Mouse (Mus musculus) thymus, adult 2 months (tissue): ENCODE results near the gene Prkca. TPM values are rescaled to one million over a fixed set of nuclear protein-coding genes. Genes with fewer than 3 reads are reported as not detected.
A peak's percentile ranks its signal among the peaks of the same experiment; 100 is the strongest.

Experiments
- DNase-seq: peaks from one replicate; pipeline ENCODE4 v3.0.0; 2021
- H3K27ac ChIP-seq: fragments of 200-500 bp; 2 replicates; pipeline ENCODE4 v1.5.1; 2012; ENCODE audit warnings: low read length, control low read depth; ENCODE audit not compliant: control insufficient read depth, insufficient read depth
- H3K27me3 ChIP-seq: fragments of 200-500 bp; 2 replicates; pipeline ENCODE4 v1.6.1; 2012; ENCODE audit warnings: mild to moderate bottlenecking, low read length, moderate library complexity, mixed read lengths; ENCODE audit not compliant: control insufficient read depth, insufficient read depth
- H3K36me3 ChIP-seq: fragments of 200-500 bp; 2 replicates; pipeline ENCODE4 v1.6.1; 2012; ENCODE audit warnings: mild to moderate bottlenecking, low read length, moderate library complexity; ENCODE audit not compliant: control insufficient read depth, insufficient read depth
- H3K4me1 ChIP-seq: fragments of 200-500 bp; replicated peaks from 2 replicates; pipeline ENCODE4 v1.6.1; 2012; ENCODE audit warnings: low read length; ENCODE audit not compliant: control insufficient read depth, insufficient read depth
- H3K4me3 ChIP-seq: fragments of 200-500 bp; 2 replicates; pipeline ENCODE4 v1.5.1; 2012; ENCODE audit warnings: mild to moderate bottlenecking, low read length, control low read depth, moderate library complexity; ENCODE audit not compliant: control insufficient read depth, insufficient read depth
- CTCF ChIP-seq: fragments of 200-500 bp; IDR thresholded peaks from 2 replicates; pipeline ENCODE4 v1.5.1; 2012; ENCODE audit warnings: mild to moderate bottlenecking, control low read depth, low read length, moderate library complexity, borderline replicate concordance; ENCODE audit not compliant: control insufficient read depth, poor library complexity, insufficient read depth; ENCODE audit errors: extremely low read depth
- POLR2A ChIP-seq: fragments of 200-500 bp; IDR thresholded peaks from 2 replicates; pipeline ENCODE4 v1.6.1; 2012; ENCODE audit warnings: mild to moderate bottlenecking, low read length, control low read depth, moderate library complexity; ENCODE audit not compliant: control insufficient read depth, poor library complexity, insufficient read depth; ENCODE audit errors: extremely low read depth
- WGBS: fragments of 180-500 bp; shearing (Covaris S2); methylation state at CpG from one replicate; pipeline ENCODE4 v1.1.7; 2018; 5-methylcytosine and 5-hydroxymethylcytosine counted together
- polyA plus RNA-seq: library from polyadenylated mRNA; depleted of rRNA; stranded (reverse); fragments of >200 nt; gene quantifications from 2 replicates; pipeline ENCODE4 v1.2.3, GENCODE M21; 2012

The Prkca gene
- polyA plus RNA-seq, 1 experiment, result 11.0 TPM

- H3K27me3 ChIP-seq, result no peaks in the 10 kb centered on the region; the same call in 1 of the 2 replicates
- H3K36me3 ChIP-seq, result no peaks in the 10 kb centered on the region
- WGBS, result 94% methylated on average over 3 of the region's 3 CpGs
- TF ChIP-seq POLR2A (no peak), CTCF (no peak)
- no peak overlapping the region for H3K4me3 ChIP-seq
- H3K27ac ChIP-seq, result no peak overlapping the region
- no peak for DNase-seq
- H3K4me1 ChIP-seq, result no peaks in the 10 kb centered on the region
Observed at GRCm38 (mm10) chr11:108189362-108189761, 154.4 kb downstream of the Prkca start.

GRCm38 (mm10) chr11:108182421-108182820 is 161.3 kb downstream of the Prkca start:
- no peak for DNase-seq
- Histone ChIP-seq H3K27ac (no peak overlapping the region), H3K27me3 (no peaks in the 10 kb centered on the region), H3K36me3 (no peaks in the 10 kb centered on the region), H3K4me3 (no peak overlapping the region), H3K4me1 (peaks cover 10% of the 10 kb centered on the region)
- 95% methylated on average over 5 of the region's 5 CpGs for WGBS
- TF ChIP-seq POLR2A (no peak), CTCF (no peak)

DNA sequence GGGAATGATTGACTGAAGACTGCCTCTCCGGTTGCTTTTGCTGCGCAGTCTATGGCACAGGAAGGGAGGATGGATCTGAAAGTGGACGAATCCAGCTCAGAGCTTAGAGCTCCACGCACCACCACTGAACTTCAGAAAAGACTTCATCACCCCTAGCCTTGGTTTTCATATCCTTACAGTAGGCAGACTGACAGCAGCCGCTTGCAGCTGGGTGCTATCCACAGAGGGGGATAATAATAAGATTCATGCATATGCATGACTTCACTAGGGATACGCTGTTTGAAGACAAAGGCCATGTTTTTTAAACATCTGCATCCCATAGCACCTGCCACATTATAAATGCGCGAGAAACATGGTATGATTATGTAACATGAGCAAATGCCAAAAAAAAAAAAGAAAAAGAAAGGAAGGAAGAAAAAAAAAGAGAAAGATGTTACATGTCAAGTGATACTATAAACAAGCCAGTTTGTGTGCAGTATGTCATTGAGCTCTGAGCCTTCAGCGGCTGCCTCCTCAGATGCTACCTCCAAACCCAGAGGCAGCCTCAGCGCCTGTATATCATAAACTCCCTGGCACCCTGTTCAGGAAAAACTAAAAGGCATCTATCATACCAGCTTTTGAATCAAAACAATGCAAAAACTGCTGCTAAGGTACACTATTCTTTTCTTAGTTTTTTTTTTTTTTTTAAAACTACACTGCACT is 162.6 kb downstream of the Prkca start:
- 98% methylated on average over 10 of the region's 10 CpGs for WGBS
- Histone ChIP-seq H3K27me3 (no peaks in the 10 kb centered on the region), H3K4me1 (peaks cover 10% of the 10 kb centered on the region), H3K27ac (no peak overlapping the region), H3K36me3 (no peaks in the 10 kb centered on the region), H3K4me3 (no peak overlapping the region)
- no peak for TF ChIP-seq POLR2A
- no peak for TF ChIP-seq CTCF
- DNase-seq, result no peak

- Histone ChIP-seq H3K4me3 (peak overlapping the region; percentile 20; the same call in 1 of the 2 replicates), H3K27ac (no peak overlapping the region), H3K36me3 (no peaks in the 10 kb centered on the region), H3K4me1 (peaks cover 10% of the 10 kb centered on the region), H3K27me3 (no peaks in the 10 kb centered on the region)
- TF ChIP-seq CTCF (no peak), POLR2A (no peak)
- DNase-seq, result no peak
- WGBS, result 35% methylated on average over 5 of the region's 5 CpGs
Observed at GRCm38 (mm10) chr11:108178802-108179201, 164.9 kb downstream of the Prkca start.

GRCm38 (mm10) chr11:108178258-108178657 is 165.5 kb downstream of the Prkca start:
- H3K27me3 ChIP-seq, result no peaks in the 10 kb centered on the region
- no peak overlapping the region for H3K4me3 ChIP-seq
- no peak overlapping the region for H3K27ac ChIP-seq
- no peaks in the 10 kb centered on the region for H3K36me3 ChIP-seq
- H3K4me1 ChIP-seq, result peaks cover 10% of the 10 kb centered on the region
- TF ChIP-seq POLR2A, result no peak
- TF ChIP-seq CTCF, result no peak
- DNase-seq, result no peak
- 95% methylated on average over 3 of the region's 3 CpGs for WGBS

DNA sequence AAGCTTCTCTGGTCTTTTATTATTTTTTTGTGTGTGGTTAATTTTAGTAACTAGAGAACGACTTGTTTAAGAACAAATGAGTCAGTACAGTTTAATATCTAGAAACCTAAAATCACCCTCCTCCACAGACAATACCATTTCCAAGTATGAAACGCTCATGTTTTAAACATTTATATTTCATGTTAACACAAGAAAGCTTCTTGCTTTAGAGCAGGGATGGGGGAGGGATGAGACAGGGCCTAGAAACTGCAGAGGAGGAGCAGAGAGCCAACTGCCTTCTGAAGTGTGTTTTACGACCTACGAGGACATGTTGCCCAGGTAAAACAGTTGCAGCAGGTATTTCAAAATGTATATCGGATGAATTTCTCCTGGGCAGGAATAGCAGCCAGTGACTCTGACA is 167.0 kb downstream of the Prkca start:
- no peak for TF ChIP-seq CTCF
- no peaks in the 10 kb centered on the region for H3K27me3 ChIP-seq
- DNase-seq, result no peak
- H3K27ac ChIP-seq, result no peak overlapping the region
- peaks cover 10% of the 10 kb centered on the region for H3K4me1 ChIP-seq
- WGBS, result 96% methylated on average over 5 of the region's 5 CpGs
- H3K4me3 ChIP-seq, result no peak overlapping the region
- H3K36me3 ChIP-seq, result no peaks in the 10 kb centered on the region

DNA sequence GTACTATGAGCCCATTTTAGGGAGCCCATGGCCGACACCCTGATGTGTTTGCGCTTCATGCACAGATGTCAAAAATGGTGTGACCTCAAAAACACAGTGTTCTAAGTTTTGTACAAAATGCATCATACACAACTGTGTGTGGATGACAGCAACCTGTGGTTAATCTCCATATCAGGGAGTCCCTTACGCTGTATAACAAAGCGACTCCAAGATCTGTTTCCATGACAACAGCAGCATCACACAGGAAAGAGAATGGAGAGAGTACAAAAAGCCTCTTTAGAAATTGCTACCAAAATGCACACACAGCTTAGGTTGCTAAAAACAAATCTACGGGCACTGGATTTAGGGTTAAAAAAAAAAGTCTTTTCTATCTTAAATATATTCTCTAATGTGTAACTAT is 171.8 kb downstream of the Prkca start:
- Histone ChIP-seq H3K27me3 (no peaks in the 10 kb centered on the region), H3K4me1 (no peaks in the 10 kb centered on the region), H3K36me3 (no peaks in the 10 kb centered on the region), H3K27ac (no peak overlapping the region), H3K4me3 (no peak overlapping the region)
- DNase-seq, result no peak
- TF ChIP-seq CTCF (no peak), POLR2A (no peak)
- 96% methylated on average over 5 of the region's 5 CpGs for WGBS
